Mouse (Mus musculus) hematopoietic stem cell, adult 5-6 weeks (primary cell): Measurements from ENCODE around the gene Usp2. TPM values are rescaled to one million over a fixed set of nuclear protein-coding genes. Genes with fewer than 3 reads are reported as not detected.
A peak's percentile ranks its signal among the peaks of the same experiment; 100 is the strongest.
"Not testable (repeated sequence)": the region's sequence is repeated elsewhere in the genome, so short reads cannot be mapped to it uniquely, and the experiment has no call there.

Experiments
- ATAC-seq, 2 experiments: fragments of 125-278 bp in 1 of 2; replicated peaks in 1 of 2; 2 replicates each; pipeline ENCODE4 v1.8.0; 2016 to 2017; ENCODE audit warnings: inconsistent platforms in 2 of 2, mild to moderate bottlenecking in 2 of 2, moderate number of reproducible peaks in 2 of 2, low read depth in 1 of 2, moderate TSS enrichment in 1 of 2; ENCODE audit not compliant: low FRiP score in 2 of 2, poor library complexity in 2 of 2, severe bottlenecking in 2 of 2, insufficient read depth in 1 of 2, low TSS enrichment in 1 of 2
- total RNA-seq: library from RNA; stranded (forward); fragments of 172-1452, 232-1000 nt; gene quantifications from 2 replicates; pipeline ENCODE4 v1.2.3, GENCODE M21; 2017

The Usp2 gene
- total RNA-seq, 1 experiment from 2014 or later, result 3.0 TPM

DNA sequence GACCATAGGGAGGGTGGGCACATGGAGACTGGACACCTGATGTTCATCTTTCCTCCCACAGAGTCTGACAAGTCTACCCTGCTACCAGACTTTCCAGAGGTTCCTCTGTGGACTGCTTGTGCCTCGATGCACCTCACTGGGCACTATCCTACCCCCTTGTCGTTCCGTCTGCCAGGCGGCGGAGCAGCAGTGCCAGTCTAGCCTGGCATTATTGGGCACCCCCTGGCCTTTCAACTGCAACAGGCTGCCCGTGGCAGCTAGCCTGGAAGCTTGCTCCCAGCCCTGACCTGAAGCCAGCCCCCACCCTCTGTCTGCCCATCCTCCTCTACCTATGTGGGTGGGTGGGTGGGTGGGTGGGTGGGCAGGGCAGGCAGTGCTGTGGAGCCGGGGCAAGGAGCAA lies 39.4 kb downstream of the Usp2 start:
- no peak for ATAC-seq

DNA sequence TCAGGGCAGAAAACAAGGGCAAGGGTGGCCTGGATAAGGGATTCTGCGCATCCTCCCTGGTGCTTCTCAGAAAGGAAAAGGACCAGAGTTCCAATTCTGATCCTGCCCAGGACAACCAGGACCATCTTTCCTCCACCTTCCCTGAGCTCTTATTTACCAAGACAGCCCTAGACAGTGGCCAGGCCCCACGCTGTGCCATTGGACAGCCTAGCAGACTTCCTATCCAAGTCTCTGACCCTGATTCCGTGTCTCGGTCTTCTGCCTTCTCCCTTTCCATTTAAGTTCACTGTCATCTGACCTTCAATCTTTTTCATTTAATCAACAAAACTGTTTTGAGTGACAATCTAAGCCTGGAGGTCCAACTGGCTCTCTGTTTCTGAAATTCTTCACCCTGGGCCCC lies 39.8 kb downstream of the Usp2 start:
- ATAC-seq, result no peak

- no peak for ATAC-seq
These were observed 40.3 kb downstream of the Usp2 start, which contains the start of gene C1qtnf5 for GRCm38 (mm10) chr9:44107110-44107509. Gene C1qtnf5 (plus strand): TSS chr9:44107245.

- ATAC-seq, result no peak
These were observed 40.8 kb downstream of the Usp2 start for GRCm38 (mm10) chr9:44107557-44108179.

- ATAC-seq, result no peak
These were observed 41.6 kb downstream of the Usp2 start for GRCm38 (mm10) chr9:44108269-44109055.

GRCm38 (mm10) chr9:44109360-44110095 lies 42.7 kb downstream of the Usp2 start:
- no peak for ATAC-seq

DNA sequence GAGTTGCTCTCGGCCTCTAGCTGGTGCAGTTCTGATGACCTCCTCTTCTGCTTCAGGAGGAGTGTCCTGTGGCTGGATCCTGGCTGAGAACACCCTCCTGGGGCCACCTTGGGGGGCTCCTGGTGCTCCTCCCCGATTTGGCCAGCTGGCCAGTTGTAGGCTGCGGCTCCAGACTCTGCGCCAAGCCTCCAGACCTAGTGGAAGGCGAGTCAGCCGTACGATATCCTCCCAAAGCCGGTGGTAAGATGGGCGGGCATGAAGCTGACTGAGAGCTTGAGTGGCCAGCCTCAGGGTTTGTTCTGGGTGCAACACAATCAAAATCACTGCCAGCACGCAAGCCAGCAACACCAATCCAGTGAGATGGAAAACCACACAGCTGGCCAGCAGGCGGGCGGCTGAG lies 45.1 kb downstream of the Usp2 start:
- ATAC-seq, result not testable (repeated sequence)

- ATAC-seq, result peak; percentile 95 to 97
These were observed 46.4 kb downstream of the Usp2 start, which contains the start of the genes Gm49380 and Rnf26 for GRCm38 (mm10) chr9:44113105-44113789. Gene Gm49380 (minus strand): TSS chr9:44113500. Gene Rnf26 (minus strand): TSS chr9:44113517.

DNA sequence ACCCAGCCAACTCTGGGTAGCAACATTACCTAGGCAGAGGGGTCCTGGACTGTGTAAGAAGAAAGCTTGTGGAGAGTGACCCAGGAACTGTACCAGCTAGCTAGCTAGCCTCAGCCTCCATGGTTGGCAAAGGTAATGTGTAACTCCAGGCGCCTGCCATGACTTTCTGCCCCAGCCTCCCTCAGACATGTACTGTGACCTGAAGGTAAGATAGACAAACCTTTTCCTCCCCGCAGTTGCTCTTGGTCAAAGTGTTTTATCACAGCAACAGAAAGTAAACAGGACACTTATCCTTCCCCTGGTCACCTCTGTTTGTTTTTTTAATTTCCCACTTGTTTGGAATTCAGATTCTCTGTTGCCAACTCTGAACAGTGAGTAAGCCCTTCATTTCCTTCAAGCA lies 47.6 kb downstream of the Usp2 start:
- no peak for ATAC-seq

DNA sequence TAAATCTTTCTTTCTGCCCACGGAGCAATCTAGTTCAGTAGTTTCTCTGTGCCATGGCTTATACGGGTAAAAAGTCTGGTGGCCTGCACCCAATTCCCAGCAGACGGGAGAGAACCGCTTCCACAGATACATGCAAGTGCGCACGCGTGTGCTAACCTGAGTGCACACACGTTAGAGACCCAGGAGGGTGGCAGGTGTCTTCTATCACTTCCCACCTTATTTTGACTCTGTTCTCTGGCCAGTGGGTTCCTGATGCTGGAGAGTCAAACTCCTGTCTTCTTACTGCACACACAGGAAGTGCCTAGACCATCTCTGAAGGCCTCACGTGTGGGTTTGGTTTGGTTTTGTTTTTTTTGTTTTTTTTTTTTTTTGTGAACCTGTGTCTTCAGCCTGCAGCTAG lies 48.8 kb downstream of the Usp2 start:
- no peak for ATAC-seq

- no peak for ATAC-seq
These were observed 49.4 kb downstream of the Usp2 start for GRCm38 (mm10) chr9:44116182-44116581.

GRCm38 (mm10) chr9:44119011-44119410 lies 52.2 kb downstream of the Usp2 start:
- ATAC-seq, result 0 out of 4 replicates have a peak, but pooled peaks of 1 of the 2 experiments have one; percentile 42

GRCm38 (mm10) chr9:44119948-44120465 lies 53.2 kb downstream of the Usp2 start:
- ATAC-seq, result no peak

DNA sequence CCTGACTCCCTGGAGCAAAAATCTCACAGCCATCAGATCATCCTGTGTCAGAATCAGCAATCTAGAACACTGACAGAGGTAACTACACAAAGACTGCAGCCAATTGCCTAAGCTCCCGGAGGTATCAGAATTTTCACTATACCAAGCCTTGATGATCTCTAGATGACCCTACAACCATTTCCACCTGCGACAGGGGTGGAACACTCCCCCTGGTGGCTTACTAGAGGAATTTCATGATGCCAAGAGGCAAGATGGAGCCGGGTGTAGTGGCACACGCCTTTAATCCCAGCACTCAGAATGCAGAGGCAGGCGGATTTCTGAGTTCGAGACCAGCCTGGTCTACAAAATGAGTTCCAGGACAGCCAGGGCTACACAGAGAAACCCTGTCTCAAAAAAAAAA lies 57.5 kb downstream of the Usp2 start:
- 0 out of 4 replicates have a peak, but pooled peaks of 1 of the 2 experiments have one; percentile 42 for ATAC-seq

GRCm38 (mm10) chr9:44125026-44125425 lies 58.2 kb downstream of the Usp2 start:
- no peak for ATAC-seq

GRCm38 (mm10) chr9:44125546-44126428 lies 59.0 kb downstream of the Usp2 start:
- peak; percentile 53 to 81; a peak in 2 of 4 replicates for ATAC-seq
